Mouse (Mus musculus) spleen, adult 2 months (tissue): ENCODE measurements around the gene Pacs1. TPM values are rescaled to one million over a fixed set of nuclear protein-coding genes. Genes with fewer than 3 reads are reported as not detected.

ENCODE experiments used
- DNase-seq, 2 experiments: peaks; one replicate each; pipeline versions ENCODE4 v3.0.0 to v3.0.0-alpha.2; 2012 to 2021; ENCODE audit warnings: low spot score in 2 of 2, low read depth in 1 of 2
- H3K27ac ChIP-seq: fragments of 200-500 bp; 2 replicates; pipeline ENCODE4 v1.5.1; 2012; ENCODE audit warnings: low read length, inconsistent platforms; ENCODE audit not compliant: insufficient read depth
- H3K27me3 ChIP-seq: fragments of 200-500 bp; 2 replicates; pipeline ENCODE4 v1.6.1; 2012; ENCODE audit warnings: mild to moderate bottlenecking, moderate library complexity, low read length, inconsistent platforms; ENCODE audit not compliant: control insufficient read depth, insufficient read depth
- H3K36me3 ChIP-seq: fragments of 200-500 bp; 2 replicates; pipeline ENCODE4 v1.6.1; 2012; ENCODE audit warnings: mild to moderate bottlenecking, low read length, inconsistent platforms; ENCODE audit not compliant: control insufficient read depth, insufficient read depth
- H3K4me1 ChIP-seq: fragments of 200-500 bp; 2 replicates; pipeline ENCODE4 v1.6.1; 2011; ENCODE audit warnings: inconsistent platforms; ENCODE audit not compliant: control insufficient read depth, insufficient read depth, insufficient read length
- H3K4me3 ChIP-seq: fragments of 200-500 bp; 2 replicates; pipeline ENCODE4 v1.5.1; 2011; ENCODE audit warnings: mild to moderate bottlenecking, inconsistent platforms; ENCODE audit not compliant: insufficient read depth, insufficient read length; ENCODE audit errors: extremely low read depth
- CTCF ChIP-seq: fragments of 200-500 bp; IDR thresholded peaks from 2 replicates; pipeline ENCODE4 v1.5.1; 2011; ENCODE audit warnings: mild to moderate bottlenecking, inconsistent platforms; ENCODE audit not compliant: insufficient read depth, insufficient read length, insufficient replicate concordance; ENCODE audit errors: extremely low read depth
- POLR2A ChIP-seq: fragments of 200-500 bp; IDR thresholded peaks from 2 replicates; pipeline ENCODE4 v1.6.1; 2011; ENCODE audit warnings: low read depth, low read length, inconsistent platforms
- WGBS: fragments of 180-500 bp; shearing (Covaris S2); methylation state at CpG from one replicate; pipeline ENCODE4 v1.1.7; 2018; 5-methylcytosine and 5-hydroxymethylcytosine counted together
- polyA plus RNA-seq: library from polyadenylated mRNA; depleted of rRNA; stranded (reverse); fragments of >200 nt; gene quantifications from 2 replicates; pipeline ENCODE4 v1.2.3, GENCODE M21; 2012

Pacs1 gene
- polyA plus RNA-seq, 1 experiment = 35.0 TPM

GRCm38 (mm10) chr19:5131237-5131636, 141.7 kb downstream of the Pacs1 start:
- Histone ChIP-seq H3K4me3 (no peak overlapping the region), H3K27ac (no peak overlapping the region), H3K4me1 (no peaks in the 10 kb centered on the region), H3K27me3 (no peaks in the 10 kb centered on the region), H3K36me3 (peaks cover 15% of the 10 kb centered on the region)
- TF ChIP-seq CTCF = no peak
- TF ChIP-seq POLR2A = no peak
- WGBS = 56% methylated on average over 4 of the region's 4 CpGs
- no peak for DNase-seq

GRCm38 (mm10) chr19:5129770-5130169, 143.1 kb downstream of the Pacs1 start:
- 19% methylated on average over 1 of the region's 1 CpGs for WGBS
- H3K4me3 ChIP-seq = no peak overlapping the region
- H3K36me3 ChIP-seq = peaks cover 9% of the 10 kb centered on the region
- no peak for DNase-seq
- no peaks in the 10 kb centered on the region for H3K4me1 ChIP-seq
- TF ChIP-seq POLR2A (no peak), CTCF (no peak)
- no peaks in the 10 kb centered on the region for H3K27me3 ChIP-seq
- H3K27ac ChIP-seq = no peak overlapping the region

DNA sequence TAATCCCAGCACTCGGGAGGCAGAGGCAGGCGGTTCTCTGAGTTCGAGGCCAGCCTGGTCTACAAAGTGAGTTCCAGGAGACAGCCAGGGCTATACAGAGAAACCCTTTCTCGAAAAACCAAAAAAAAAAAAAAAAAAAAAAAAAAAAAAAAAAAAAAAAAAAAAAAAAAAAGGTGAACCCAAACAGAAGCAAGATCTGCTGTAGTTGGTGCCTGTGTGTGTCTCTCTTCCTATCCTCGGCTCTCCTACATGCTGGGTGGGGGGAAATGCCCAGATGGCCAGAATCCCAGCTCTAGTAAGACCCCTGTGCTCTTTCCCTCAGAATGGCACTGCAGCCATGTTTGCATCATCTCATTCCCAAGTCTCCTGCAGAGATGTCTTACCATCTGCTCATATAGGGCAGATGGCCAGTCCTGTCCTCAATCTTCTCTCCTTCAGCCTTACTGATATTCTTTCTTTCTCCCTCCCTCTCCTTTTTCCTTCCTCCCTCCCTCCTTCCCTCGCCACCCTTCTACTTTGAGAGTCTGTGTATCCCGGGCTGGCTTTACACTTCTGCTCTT, 148.8 kb downstream of the Pacs1 start:
- 57% methylated on average over 7 of the region's 7 CpGs for WGBS
- H3K36me3 ChIP-seq = no peaks in the 10 kb centered on the region
- DNase-seq = no peak
- 0 out of 2 replicates have a peak, but pooled peaks cover 3% of the 10 kb centered on the region for H3K27me3 ChIP-seq
- H3K4me3 ChIP-seq = no peak overlapping the region
- no peak overlapping the region for H3K27ac ChIP-seq
- no peaks in the 10 kb centered on the region for H3K4me1 ChIP-seq
- no peak for TF ChIP-seq CTCF
- TF ChIP-seq POLR2A = no peak

- 81% methylated on average over 3 of the region's 3 CpGs for WGBS
- TF ChIP-seq POLR2A (no peak), CTCF (no peak)
Observed at GRCm38 (mm10) chr19:5123241-5123640, 149.7 kb downstream of the Pacs1 start.

DNA sequence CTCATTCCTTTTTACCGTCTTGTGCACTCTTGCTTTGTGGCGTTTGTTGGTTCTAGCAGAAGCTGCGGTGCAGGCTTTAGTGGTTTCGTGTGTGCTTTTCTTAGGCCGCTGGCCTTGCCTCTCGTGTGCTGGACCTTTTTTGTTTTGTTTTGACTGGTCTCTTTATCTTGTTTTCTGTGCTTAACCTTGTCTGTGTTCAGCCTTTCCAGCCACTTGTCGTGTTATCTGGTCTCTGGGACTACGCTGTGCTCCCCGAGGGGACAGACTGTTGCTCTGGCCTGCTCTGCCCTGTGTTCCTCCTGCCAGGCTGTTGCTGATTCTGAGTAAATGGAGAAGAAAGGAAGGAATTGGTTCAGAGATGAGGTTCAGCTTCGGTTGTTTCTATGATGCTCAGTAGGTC, 150.4 kb downstream of the Pacs1 start:
- 80% methylated on average over 10 of the region's 10 CpGs for WGBS
- Histone ChIP-seq H3K4me1 (no peaks in the 10 kb centered on the region; the same call in none of the 2 replicates), H3K36me3 (no peaks in the 10 kb centered on the region), H3K4me3 (no peak overlapping the region), H3K27me3 (0 out of 2 replicates have a peak, but pooled peaks cover 3% of the 10 kb centered on the region), H3K27ac (no peak overlapping the region)
- no peak for TF ChIP-seq CTCF
- TF ChIP-seq POLR2A = no peak
- no peak for DNase-seq

More at GRCm38 (mm10) chr19:5123241-5123640, 149.7 kb downstream of the Pacs1 start:
- Histone ChIP-seq H3K36me3 (no peaks in the 10 kb centered on the region), H3K4me3 (no peak overlapping the region), H3K4me1 (no peaks in the 10 kb centered on the region; the same call in none of the 2 replicates), H3K27ac (no peak overlapping the region), H3K27me3 (0 out of 2 replicates have a peak, but pooled peaks cover 3% of the 10 kb centered on the region)
- DNase-seq = no peak

GRCm38 (mm10) chr19:5118384-5118698, 154.6 kb downstream of the Pacs1 start, which contains the start of gene Klc2:
Gene Klc2, minus strand, starts transcription at chr19:5118560.
- peak within 1 kb of the TSS; percentile 85 for H3K4me3 ChIP-seq
- peaks cover 5% of the 10 kb centered on the region for H3K4me1 ChIP-seq
- H3K27me3 ChIP-seq = 0 out of 2 replicates have a peak, but pooled peaks cover 1% of the 10 kb centered on the region
- WGBS = 7% methylated on average over 18 of the region's 18 CpGs
- TF ChIP-seq POLR2A (no peak), CTCF (no peak)
- DNase-seq = no peak
- H3K27ac ChIP-seq = peak within 1 kb of the TSS; percentile 58
- H3K36me3 ChIP-seq = no peaks in the 10 kb centered on the region
